Mouse (Mus musculus) hindbrain, embryonic 11.5 days (tissue): ENCODE measurements at regions not wholly inside any gene's neighbourhood (a gene's known extent, or its start where the extent isn't known, plus 50 kb on each side); places are given as distances from the start of the nearest gene placed in this dataset.

Source experiments
- ATAC-seq: fragments of 200-750 bp; cut with Nextera tagmentation; 2 replicates; pipeline ENCODE4 v1.8.0; 2017; ENCODE audit warnings: mild to moderate bottlenecking, moderate TSS enrichment, moderate library complexity; ENCODE audit not compliant: low FRiP score
- DNase-seq: peaks from one replicate; pipeline ENCODE4 v3.0.0-alpha.2; 2015; ENCODE audit warnings: low spot score
- H3K27ac ChIP-seq: fragments of 300-500 bp; sonication (generic); 2 replicates; pipeline ENCODE4 v1.5.1; 2014; ENCODE audit warnings: mild to moderate bottlenecking, low read depth, low read length
- H3K27me3 ChIP-seq: fragments of 300-500 bp; sonication (generic); 2 replicates; pipeline ENCODE4 v1.6.1; 2014; ENCODE audit warnings: mild to moderate bottlenecking, low read length, moderate library complexity, mixed read lengths; ENCODE audit not compliant: control insufficient read depth, insufficient read depth
- H3K36me3 ChIP-seq: fragments of 300-500 bp; sonication (generic); 2 replicates; pipeline ENCODE4 v1.6.1; 2014; ENCODE audit warnings: mild to moderate bottlenecking, low read length, moderate library complexity, mixed read lengths; ENCODE audit not compliant: control insufficient read depth, insufficient read depth
- H3K4me1 ChIP-seq: fragments of 300-500 bp; sonication (generic); replicated peaks from 2 replicates; pipeline ENCODE4 v1.6.1; 2014; ENCODE audit warnings: low read length, mixed read lengths; ENCODE audit not compliant: control insufficient read depth, insufficient read depth
- H3K4me2 ChIP-seq: fragments of 300-500 bp; sonication (generic); replicated peaks from 2 replicates; pipeline ENCODE4 v1.6.1; 2014; ENCODE audit warnings: mild to moderate bottlenecking, low read depth, low read length
- H3K4me3 ChIP-seq: fragments of 300-500 bp; sonication (generic); 2 replicates; pipeline ENCODE4 v1.5.1; 2014; ENCODE audit warnings: low read depth, low read length
- H3K9ac ChIP-seq: fragments of 300-500 bp; sonication (generic); 2 replicates; pipeline ENCODE4 v1.6.1; 2014; ENCODE audit warnings: low read depth, low read length
- H3K9me3 ChIP-seq: fragments of 300-500 bp; sonication (generic); 2 replicates; pipeline ENCODE4 v1.6.1; 2016; ENCODE audit warnings: low read length; ENCODE audit not compliant: control insufficient read depth
- WGBS: fragments of 180-500 bp; shearing (Covaris S2); extraction: QIAGEN DNeasy Blood & Tissue Kit; methylation state at CpG from one replicate; pipeline ENCODE4 v1.1.7; 2014; 5-methylcytosine and 5-hydroxymethylcytosine counted together

GRCm38 (mm10) chr7:136451672-136452361 lies 442.6 kb upstream of the Mgmt start:
- no peak for ATAC-seq
- WGBS, result 66% methylated on average over 8 of the region's 8 CpGs
- DNase-seq, result no peak
- Histone ChIP-seq H3K9me3 (no peaks in the 10 kb centered on the region), H3K27me3 (no peaks in the 10 kb centered on the region; the same call in 1 of the 2 replicates), H3K27ac (no peak overlapping the region), H3K4me3 (no peak overlapping the region), H3K36me3 (no peaks in the 10 kb centered on the region), H3K9ac (no peak overlapping the region), H3K4me2 (no peak overlapping the region), H3K4me1 (no peaks in the 10 kb centered on the region)

- Histone ChIP-seq H3K4me3 (no peak overlapping the region), H3K9me3 (no peaks in the 10 kb centered on the region), H3K9ac (no peak overlapping the region), H3K36me3 (no peaks in the 10 kb centered on the region), H3K4me2 (no peak overlapping the region), H3K27me3 (no peaks in the 10 kb centered on the region; the same call in 1 of the 2 replicates), H3K27ac (no peak overlapping the region), H3K4me1 (no peaks in the 10 kb centered on the region)
- no peak for DNase-seq
- ATAC-seq, result no peak
- 70% methylated on average over 5 of the region's 5 CpGs for WGBS
Observed at GRCm38 (mm10) chr7:136452561-136452960, 441.9 kb upstream of the Mgmt start.

- H3K36me3 ChIP-seq, result no peaks in the 10 kb centered on the region
- 60% methylated on average over 7 of the region's 7 CpGs for WGBS
- H3K4me1 ChIP-seq, result no peaks in the 10 kb centered on the region
- H3K9me3 ChIP-seq, result no peaks in the 10 kb centered on the region
- no peak overlapping the region for H3K27ac ChIP-seq
- H3K27me3 ChIP-seq, result no peaks in the 10 kb centered on the region
- H3K4me3 ChIP-seq, result no peak overlapping the region
- no peak overlapping the region for H3K9ac ChIP-seq
- ATAC-seq (no peak), DNase-seq (no peak)
- no peak overlapping the region for H3K4me2 ChIP-seq
Observed at GRCm38 (mm10) chr7:136457171-136457570, 437.2 kb upstream of the Mgmt start.

- no peak overlapping the region for H3K9ac ChIP-seq
- no peaks in the 10 kb centered on the region for H3K4me1 ChIP-seq
- H3K9me3 ChIP-seq, result no peaks in the 10 kb centered on the region
- H3K36me3 ChIP-seq, result no peaks in the 10 kb centered on the region
- H3K27me3 ChIP-seq, result no peaks in the 10 kb centered on the region
- no peak overlapping the region for H3K4me3 ChIP-seq
- no peak for ATAC-seq
- 86% methylated on average over 10 of the region's 10 CpGs for WGBS
- no peak for DNase-seq
- no peak overlapping the region for H3K27ac ChIP-seq
- H3K4me2 ChIP-seq, result no peak overlapping the region
Observed at GRCm38 (mm10) chr7:136457867-136458448, 436.5 kb upstream of the Mgmt start.

GRCm38 (mm10) chr7:136477135-136477534 lies 417.3 kb upstream of the Mgmt start:
- 72% methylated on average over 4 of the region's 4 CpGs for WGBS
- no peak overlapping the region for H3K9ac ChIP-seq
- no peaks in the 10 kb centered on the region for H3K4me1 ChIP-seq
- ATAC-seq, result no peak
- no peaks in the 10 kb centered on the region for H3K9me3 ChIP-seq
- no peak for DNase-seq
- no peak overlapping the region for H3K4me2 ChIP-seq
- no peak overlapping the region for H3K4me3 ChIP-seq
- H3K36me3 ChIP-seq, result no peaks in the 10 kb centered on the region
- H3K27ac ChIP-seq, result no peak overlapping the region
- H3K27me3 ChIP-seq, result no peaks in the 10 kb centered on the region

- 68% methylated on average over 13 of the region's 13 CpGs for WGBS
- ATAC-seq (no peak), DNase-seq (no peak)
- Histone ChIP-seq H3K9ac (no peak overlapping the region), H3K27me3 (no peaks in the 10 kb centered on the region), H3K4me3 (no peak overlapping the region), H3K4me2 (no peak overlapping the region), H3K27ac (no peak overlapping the region), H3K9me3 (no peaks in the 10 kb centered on the region), H3K4me1 (0 out of 2 replicates have a peak, but pooled peaks cover 2% of the 10 kb centered on the region), H3K36me3 (no peaks in the 10 kb centered on the region)
Observed at GRCm38 (mm10) chr7:136480641-136481202, 413.7 kb upstream of the Mgmt start.

GRCm38 (mm10) chr7:136483237-136483636 lies 411.2 kb upstream of the Mgmt start:
- Histone ChIP-seq H3K27me3 (no peaks in the 10 kb centered on the region), H3K4me3 (no peak overlapping the region), H3K9ac (no peak overlapping the region), H3K36me3 (no peaks in the 10 kb centered on the region), H3K9me3 (no peaks in the 10 kb centered on the region), H3K4me1 (0 out of 2 replicates have a peak, but pooled peaks cover 2% of the 10 kb centered on the region), H3K27ac (no peak overlapping the region), H3K4me2 (no peak overlapping the region)
- DNase-seq (no peak), ATAC-seq (no peak)

GRCm38 (mm10) chr7:136487556-136487955 lies 406.9 kb upstream of the Mgmt start:
- Histone ChIP-seq H3K4me1 (peaks cover 2% of the 10 kb centered on the region; the same call in 1 of the 2 replicates), H3K4me3 (no peak overlapping the region), H3K9ac (no peak overlapping the region), H3K9me3 (no peaks in the 10 kb centered on the region), H3K27ac (no peak overlapping the region), H3K27me3 (no peaks in the 10 kb centered on the region), H3K4me2 (no peak overlapping the region), H3K36me3 (no peaks in the 10 kb centered on the region)
- ATAC-seq, result no peak
- 68% methylated on average over 5 of the region's 5 CpGs for WGBS
- DNase-seq, result no peak

GRCm38 (mm10) chr7:136494862-136495261 lies 399.6 kb upstream of the Mgmt start:
- Histone ChIP-seq H3K36me3 (no peaks in the 10 kb centered on the region), H3K9ac (no peak overlapping the region), H3K4me2 (no peak overlapping the region), H3K9me3 (no peaks in the 10 kb centered on the region), H3K27me3 (no peaks in the 10 kb centered on the region; the same call in 1 of the 2 replicates), H3K27ac (no peak overlapping the region), H3K4me3 (no peak overlapping the region), H3K4me1 (peaks cover 7% of the 10 kb centered on the region)
- ATAC-seq (no peak), DNase-seq (no peak)
- 78% methylated on average over 3 of the region's 3 CpGs for WGBS
